Mouse (Mus musculus) central nervous system, embryonic 14 days (tissue): Measurements from ENCODE around the gene Gli2. TPM values are rescaled to one million over a fixed set of nuclear protein-coding genes. Genes with fewer than 3 reads are reported as not detected.

Experiments used
- polyA plus RNA-seq: library from polyadenylated mRNA; depleted of rRNA; stranded (reverse); fragments of >200 nt; gene quantifications from 2 replicates; pipeline ENCODE4 v1.2.3, GENCODE M21; 2012; rRNA removed

Gli2 gene
- 8.3 and 10.6 TPM in 2 replicates for polyA plus RNA-seq

GRCm38 (mm10) chr1:119053402-119053841 lies at the start of gene Gli2:
Gene Gli2, minus strand, starts transcription at chr1:119053619.

